Mouse (Mus musculus) layer of hippocampus, postnatal 25 days (tissue): ENCODE results near the gene Wdr90. TPM values are rescaled to one million over a fixed set of nuclear protein-coding genes. Genes with fewer than 3 reads are reported as not detected.

Experiments used
- DNase-seq, 2 experiments: peaks; one replicate each; pipeline ENCODE4 v3.0.0; 2022; ENCODE audit warnings: mixed read lengths in 2 of 2, low spot score in 1 of 2; ENCODE audit errors: extremely low spot score in 1 of 2
- total RNA-seq, 2 experiments: library from RNA; stranded (reverse); gene quantifications; 2 replicates each; pipeline ENCODE4 v1.2.3; 2021

The Wdr90 gene
- total RNA-seq, result 10 to 100 TPM; 14.8 to 21.0 TPM

GRCm38 (mm10) chr17:25860832-25861703 is at the start of gene Wdr90:
Wdr90 (minus strand) TSS chr17:25861501.
- peak; percentile 84 to 85 for DNase-seq

- no peak for DNase-seq
These were observed 46.3 kb upstream of the Wdr90 start for GRCm38 (mm10) chr17:25907640-25908039.

- DNase-seq, result no peak
These were observed 41.8 kb upstream of the Wdr90 start for GRCm38 (mm10) chr17:25903061-25903460.

- no peak for DNase-seq
These were observed 38.9 kb upstream of the Wdr90 start for GRCm38 (mm10) chr17:25900193-25900592.

GRCm38 (mm10) chr17:25895891-25896290 is 34.6 kb upstream of the Wdr90 start:
- DNase-seq, result no peak

GRCm38 (mm10) chr17:25895415-25895814 is 34.1 kb upstream of the Wdr90 start:
- no peak for DNase-seq

GRCm38 (mm10) chr17:25893975-25894617 is 32.8 kb upstream of the Wdr90 start:
- peak in 1 of 2 experiments; percentile 59 for DNase-seq

GRCm38 (mm10) chr17:25888837-25889236 is 27.5 kb upstream of the Wdr90 start:
- DNase-seq, result no peak

GRCm38 (mm10) chr17:25887467-25887866 is 26.2 kb upstream of the Wdr90 start:
- no peak for DNase-seq

- no peak for DNase-seq
These were observed 25.5 kb upstream of the Wdr90 start for GRCm38 (mm10) chr17:25886806-25887205.

- DNase-seq, result no peak
These were observed 24.3 kb upstream of the Wdr90 start for GRCm38 (mm10) chr17:25885636-25886035.

GRCm38 (mm10) chr17:25883824-25884223 is 22.5 kb upstream of the Wdr90 start:
- no peak for DNase-seq

GRCm38 (mm10) chr17:25883268-25883667 is 22.0 kb upstream of the Wdr90 start:
- DNase-seq, result no peak

- no peak for DNase-seq
These were observed 21.0 kb upstream of the Wdr90 start for GRCm38 (mm10) chr17:25882306-25882705.

- DNase-seq, result no peak
These were observed 20.4 kb upstream of the Wdr90 start for GRCm38 (mm10) chr17:25881691-25882090.

- no peak for DNase-seq
These were observed 19.8 kb upstream of the Wdr90 start for GRCm38 (mm10) chr17:25880913-25881641.

- DNase-seq, result no peak
These were observed 19.1 kb upstream of the Wdr90 start, which contains the start of gene Wfikkn1 for GRCm38 (mm10) chr17:25880196-25880910. Wfikkn1 (minus strand) TSS chr17:25880858.

- DNase-seq, result no peak
These were observed 18.4 kb upstream of the Wdr90 start for GRCm38 (mm10) chr17:25879750-25880149.

- peak in 1 of 2 experiments; percentile 61 for DNase-seq
These were observed 18.0 kb upstream of the Wdr90 start for GRCm38 (mm10) chr17:25879261-25879660.

GRCm38 (mm10) chr17:25878611-25879180 is 17.4 kb upstream of the Wdr90 start:
- DNase-seq, result no peak
